Mouse (Mus musculus): Measurements from ENCODE around the gene Tnfrsf13b.
"Not testable (repeated sequence)": the region's sequence is repeated elsewhere in the genome, so short reads cannot be mapped to it uniquely, and the experiment has no call there.

- TF ChIP-seq POLR2A (IDR thresholded peaks at IDR 0.05; ENCODE audit: borderline replicate concordance, low read depth, low read length); CTCF (IDR thresholded peaks at IDR 0.05; ENCODE audit: low read depth, low read length): not testable (repeated sequence)
Measured at GRCm38 (mm10) chr11:61173477-61173876, 46.9 kb downstream of the Tnfrsf13b start.

All from bone marrow macrophage, adult 2 months (primary cell).